Mouse (Mus musculus): Measurements from ENCODE around the gene Ece1. TPM values are rescaled to one million over a fixed set of nuclear protein-coding genes. Genes with fewer than 3 reads are reported as not detected.
A peak's percentile ranks its signal among the peaks of the same experiment; 100 is the strongest.

The Ece1 gene
- polyA plus RNA-seq, 1 experiment from 2014 or later = 20.1 TPM

- Histone ChIP-seq H3K4me3 (no peak overlapping the region), H3K4me2 (replicated peaks) (no peak overlapping the region), H3K9ac (no peak overlapping the region), H3K36me3 (no peaks in the 10 kb centered on the region), H3K27ac (no peak overlapping the region), H3K27me3 (peaks cover 9% of the 10 kb centered on the region), H3K9me3 (replicated peaks) (no peaks in the 10 kb centered on the region), H3K4me1 (peaks cover 14% of the 10 kb centered on the region)
- ATAC-seq (ENCODE audit: low FRiP score) = no peak
- WGBS = 98% methylated on average over 5 of the region's 5 CpGs
These were observed 48.5 kb downstream of the Ece1 start for GRCm38 (mm10) chr4:137910382-137911009.

GRCm38 (mm10) chr4:137911657-137912056 lies 49.6 kb downstream of the Ece1 start:
- H3K27ac ChIP-seq = no peak overlapping the region
- H3K4me2 ChIP-seq (replicated peaks) = no peak overlapping the region
- no peak overlapping the region for H3K4me3 ChIP-seq
- H3K27me3 ChIP-seq = peaks cover 9% of the 10 kb centered on the region
- ATAC-seq (ENCODE audit: low FRiP score) = no peak
- H3K9me3 ChIP-seq (replicated peaks) = no peaks in the 10 kb centered on the region
- H3K9ac ChIP-seq = no peak overlapping the region
- H3K4me1 ChIP-seq = peaks cover 13% of the 10 kb centered on the region
- 83% methylated on average over 8 of the region's 8 CpGs for WGBS
- H3K36me3 ChIP-seq = no peaks in the 10 kb centered on the region

DNA sequence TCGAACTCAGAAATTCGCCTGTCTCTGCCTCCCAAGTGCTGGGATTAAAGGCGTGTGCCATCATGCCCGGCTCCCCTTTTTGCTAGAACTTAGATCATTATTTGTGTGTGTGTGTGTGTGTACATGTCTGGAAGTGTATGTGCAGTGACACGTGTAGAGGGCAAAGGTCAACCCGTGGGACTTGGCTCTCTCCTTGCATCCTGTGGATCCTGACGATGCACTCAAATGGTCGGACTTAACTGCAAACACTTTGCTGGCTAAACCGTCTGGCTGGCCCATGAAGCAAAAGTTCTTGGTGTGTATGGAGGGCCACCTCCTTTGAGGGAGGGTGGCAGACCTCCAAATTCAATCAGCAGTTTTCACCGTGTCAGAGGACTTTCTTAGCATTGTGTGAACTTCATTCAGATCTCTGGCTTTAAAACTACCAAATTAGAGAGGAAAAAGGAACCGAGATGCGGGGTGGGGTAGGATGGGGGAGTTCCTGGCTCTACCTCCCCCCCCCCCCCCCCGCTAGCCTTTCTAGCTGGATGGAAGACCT lies 50.8 kb downstream of the Ece1 start:
- Histone ChIP-seq H3K9me3 (replicated peaks) (no peaks in the 10 kb centered on the region), H3K4me1 (peaks cover 23% of the 10 kb centered on the region), H3K27me3 (peaks cover 9% of the 10 kb centered on the region), H3K9ac (peak overlapping the region; percentile 67), H3K4me2 (replicated peaks) (peak overlapping the region; percentile 98), H3K27ac (no peak overlapping the region), H3K4me3 (peak overlapping the region; percentile 47; the same call in 1 of the 2 replicates), H3K36me3 (no peaks in the 10 kb centered on the region)
- 52% methylated on average over 13 of the region's 13 CpGs for WGBS
- ATAC-seq (ENCODE audit: low FRiP score) = no peak

- Histone ChIP-seq H3K27ac (no peak overlapping the region), H3K27me3 (peaks cover 9% of the 10 kb centered on the region), H3K9ac (peak overlapping the region; percentile 67), H3K4me2 (replicated peaks) (peak overlapping the region; percentile 98), H3K4me1 (peaks cover 29% of the 10 kb centered on the region), H3K36me3 (no peaks in the 10 kb centered on the region), H3K4me3 (peak overlapping the region; percentile 47), H3K9me3 (replicated peaks) (no peaks in the 10 kb centered on the region)
- ATAC-seq (ENCODE audit: low FRiP score) = peak; percentile 66
- WGBS = 3% methylated on average over 54 of the region's 54 CpGs
These were observed 51.5 kb downstream of the Ece1 start for GRCm38 (mm10) chr4:137913321-137914057.

GRCm38 (mm10) chr4:137917591-137917990 lies 55.6 kb downstream of the Ece1 start:
- H3K9ac ChIP-seq = peak overlapping the region; percentile 27; the same call in 1 of the 2 replicates
- H3K27ac ChIP-seq = no peak overlapping the region

DNA sequence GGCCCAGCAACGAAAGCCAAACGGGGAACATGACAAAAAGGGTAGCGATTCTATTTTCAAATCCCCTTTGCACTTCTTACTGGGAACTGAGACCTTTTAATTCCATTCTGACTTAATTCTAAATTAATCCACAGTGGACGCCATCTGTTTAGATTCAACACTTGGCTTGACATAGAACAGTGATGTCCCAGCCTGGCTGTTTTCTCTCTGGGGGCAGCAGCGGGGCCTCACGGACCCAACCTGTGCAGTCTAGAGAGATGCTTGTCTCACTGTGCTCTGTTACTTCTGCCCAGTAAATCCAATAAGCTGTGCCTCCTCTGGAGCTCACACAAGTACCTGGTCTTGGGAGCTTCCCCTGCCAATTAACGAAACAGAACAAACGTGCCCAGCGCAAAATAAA lies 56.5 kb downstream of the Ece1 start:
- no peaks in the 10 kb centered on the region for H3K9me3 ChIP-seq (replicated peaks)
- ATAC-seq (ENCODE audit: low FRiP score) = no peak
- H3K4me1 ChIP-seq = peaks cover 47% of the 10 kb centered on the region
- H3K4me2 ChIP-seq (replicated peaks) = no peak overlapping the region
- no peak overlapping the region for H3K4me3 ChIP-seq
- 69% methylated on average over 9 of the region's 9 CpGs for WGBS
- H3K27me3 ChIP-seq = peaks cover 9% of the 10 kb centered on the region
- no peak overlapping the region for H3K9ac ChIP-seq
- H3K27ac ChIP-seq = 0 out of 2 replicates have a peak overlapping the region, but pooled peaks have one; percentile 40
- H3K36me3 ChIP-seq = no peaks in the 10 kb centered on the region

More at GRCm38 (mm10) chr4:137917591-137917990, 55.6 kb downstream of the Ece1 start:
- no peaks in the 10 kb centered on the region for H3K9me3 ChIP-seq (replicated peaks)
- ATAC-seq (ENCODE audit: low FRiP score) = no peak
- 69% methylated on average over 6 of the region's 6 CpGs for WGBS
- peak overlapping the region; percentile 6; the same call in 1 of the 2 replicates for H3K4me2 ChIP-seq (replicated peaks)
- peaks cover 9% of the 10 kb centered on the region for H3K27me3 ChIP-seq
- H3K4me3 ChIP-seq = no peak overlapping the region
- H3K4me1 ChIP-seq = peaks cover 55% of the 10 kb centered on the region
- H3K36me3 ChIP-seq = no peaks in the 10 kb centered on the region

DNA sequence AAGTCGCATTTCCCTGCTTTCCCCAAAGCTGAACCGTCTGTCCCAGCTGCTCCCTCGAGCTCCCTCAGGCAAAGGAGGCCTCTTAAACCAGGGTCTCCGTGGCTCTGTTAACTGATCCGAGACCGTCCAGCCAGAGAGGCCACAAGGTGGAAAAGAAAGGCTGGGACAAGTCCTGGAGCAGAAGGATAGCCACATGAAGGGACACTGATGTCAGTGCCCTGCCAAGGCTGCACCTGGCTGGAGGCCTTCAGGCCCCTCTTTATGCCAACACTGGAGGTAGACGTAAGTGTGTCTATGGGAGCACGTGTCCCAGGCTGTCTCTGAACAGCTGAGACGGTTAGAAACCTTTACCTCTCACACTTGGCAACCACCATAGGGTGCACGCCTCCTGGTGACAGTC lies 57.1 kb downstream of the Ece1 start:
- 0 out of 2 replicates have a peak overlapping the region, but pooled peaks have one; percentile 19 for H3K9ac ChIP-seq
- H3K27ac ChIP-seq = no peak overlapping the region
- 61% methylated on average over 10 of the region's 10 CpGs for WGBS
- H3K4me2 ChIP-seq (replicated peaks) = no peak overlapping the region
- no peaks in the 10 kb centered on the region for H3K36me3 ChIP-seq
- no peak overlapping the region for H3K4me3 ChIP-seq
- peaks cover 42% of the 10 kb centered on the region for H3K4me1 ChIP-seq
- ATAC-seq (ENCODE audit: low FRiP score) = no peak
- H3K27me3 ChIP-seq = peaks cover 5% of the 10 kb centered on the region; the same call in 1 of the 2 replicates
- H3K9me3 ChIP-seq (replicated peaks) = no peaks in the 10 kb centered on the region

DNA sequence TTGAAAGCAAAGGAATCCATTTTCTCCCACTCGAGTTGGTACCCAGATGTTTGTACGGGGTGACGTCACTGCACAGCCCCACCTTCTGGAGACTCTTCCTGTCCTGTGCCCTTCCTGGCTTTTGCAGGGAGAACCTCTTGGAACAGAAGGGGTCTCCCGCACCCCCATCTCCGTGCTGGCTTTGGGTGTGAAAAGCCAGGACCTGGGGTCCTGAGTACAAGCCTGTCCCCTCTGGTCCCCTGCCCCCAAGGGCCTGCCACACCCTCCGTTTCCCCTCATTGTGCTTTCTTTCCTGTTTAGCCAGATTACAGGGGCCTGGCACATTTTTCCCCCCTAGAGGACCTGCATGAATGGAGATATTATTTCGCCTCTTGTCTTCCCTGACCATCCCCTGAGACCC lies 58.0 kb downstream of the Ece1 start:
- 0 out of 2 replicates have a peak overlapping the region, but pooled peaks have one; percentile 39 for H3K9ac ChIP-seq
- H3K4me1 ChIP-seq = peaks cover 42% of the 10 kb centered on the region
- WGBS = 47% methylated on average over 7 of the region's 7 CpGs
- H3K9me3 ChIP-seq (replicated peaks) = no peaks in the 10 kb centered on the region
- H3K4me2 ChIP-seq (replicated peaks) = peak overlapping the region; percentile 21; the same call in 1 of the 2 replicates
- no peaks in the 10 kb centered on the region for H3K36me3 ChIP-seq
- no peak for ATAC-seq (ENCODE audit: low FRiP score)
- no peak overlapping the region for H3K4me3 ChIP-seq
- peak overlapping the region; percentile 64 for H3K27ac ChIP-seq
- no peaks in the 10 kb centered on the region for H3K27me3 ChIP-seq

DNA sequence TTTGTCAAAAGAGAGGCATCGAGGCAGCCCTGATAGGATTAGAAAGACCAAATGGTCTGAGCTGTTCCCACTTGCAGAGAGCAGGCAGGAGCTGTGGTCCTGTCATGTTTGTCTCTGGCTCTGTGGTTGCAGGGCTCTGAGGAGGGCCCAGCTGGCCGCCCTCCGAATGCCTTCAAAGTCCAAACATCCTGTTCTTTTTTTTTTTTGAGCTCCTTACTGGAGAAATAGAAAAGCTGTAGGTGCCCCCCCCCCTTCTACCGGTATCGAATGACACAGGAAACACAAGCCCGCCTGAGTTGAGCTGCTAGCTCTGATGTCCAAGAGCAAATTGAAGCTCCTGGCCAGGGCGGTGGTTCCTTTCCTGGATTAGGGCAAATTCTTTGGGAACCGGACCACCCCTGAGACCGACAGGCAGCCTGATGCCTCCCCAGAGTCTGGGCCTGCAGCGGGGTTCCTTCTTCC lies 58.5 kb downstream of the Ece1 start:
- H3K27me3 ChIP-seq = no peaks in the 10 kb centered on the region
- peaks cover 42% of the 10 kb centered on the region for H3K4me1 ChIP-seq
- no peaks in the 10 kb centered on the region for H3K9me3 ChIP-seq (replicated peaks)
- H3K27ac ChIP-seq = peak overlapping the region; percentile 64
- ATAC-seq (ENCODE audit: low FRiP score) = no peak
- H3K36me3 ChIP-seq = no peaks in the 10 kb centered on the region
- peak overlapping the region; percentile 11; the same call in 1 of the 2 replicates for H3K4me2 ChIP-seq (replicated peaks)
- WGBS = 35% methylated on average over 10 of the region's 10 CpGs
- no peak overlapping the region for H3K4me3 ChIP-seq
- 0 out of 2 replicates have a peak overlapping the region, but pooled peaks have one; percentile 39 for H3K9ac ChIP-seq

DNA sequence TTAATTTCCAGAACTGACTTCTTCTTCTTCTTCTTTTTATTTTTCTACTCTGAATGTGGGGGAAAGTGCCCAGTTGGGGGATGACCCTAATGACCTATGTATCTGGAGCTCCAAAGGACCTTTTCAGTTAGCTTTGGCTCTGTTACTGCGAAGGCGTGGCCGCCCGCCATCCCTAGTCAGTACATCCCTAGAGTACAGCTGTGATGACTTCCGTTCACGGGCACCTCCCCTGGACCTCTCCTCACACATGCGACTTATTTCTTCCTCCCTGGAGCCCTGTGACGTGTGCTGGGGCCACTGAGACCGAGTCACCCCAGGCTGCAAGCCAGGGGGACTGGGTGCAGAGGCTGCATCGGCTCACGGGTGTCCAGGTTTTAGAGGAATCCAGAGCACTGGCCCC lies 59.5 kb downstream of the Ece1 start:
- peaks cover 42% of the 10 kb centered on the region for H3K4me1 ChIP-seq
- H3K27ac ChIP-seq = no peak overlapping the region
- 88% methylated on average over 11 of the region's 11 CpGs for whole genome bisulfite sequencing

GRCm38 (mm10) chr4:137923052-137923451 lies 61.0 kb downstream of the Ece1 start:
- H3K36me3 ChIP-seq = no peaks in the 10 kb centered on the region
- WGBS = 84% methylated on average over 15 of the region's 15 CpGs
- peaks cover 32% of the 10 kb centered on the region for H3K4me1 ChIP-seq
- no peak overlapping the region for H3K27ac ChIP-seq
- no peaks in the 10 kb centered on the region for H3K27me3 ChIP-seq
- no peak for ATAC-seq (ENCODE audit: low FRiP score)
- H3K4me3 ChIP-seq = no peak overlapping the region
- no peaks in the 10 kb centered on the region for H3K9me3 ChIP-seq (replicated peaks)
- no peak overlapping the region for H3K4me2 ChIP-seq (replicated peaks)
- no peak overlapping the region for H3K9ac ChIP-seq

More for the DNA sequence above, 59.5 kb downstream of the Ece1 start:
- no peaks in the 10 kb centered on the region for H3K27me3 ChIP-seq
- H3K9ac ChIP-seq = no peak overlapping the region
- no peaks in the 10 kb centered on the region for H3K36me3 ChIP-seq
- no peaks in the 10 kb centered on the region for H3K9me3 ChIP-seq (replicated peaks)
- ATAC-seq (ENCODE audit: low FRiP score) = no peak
- H3K4me3 ChIP-seq = no peak overlapping the region
- H3K4me2 ChIP-seq (replicated peaks) = no peak overlapping the region

DNA sequence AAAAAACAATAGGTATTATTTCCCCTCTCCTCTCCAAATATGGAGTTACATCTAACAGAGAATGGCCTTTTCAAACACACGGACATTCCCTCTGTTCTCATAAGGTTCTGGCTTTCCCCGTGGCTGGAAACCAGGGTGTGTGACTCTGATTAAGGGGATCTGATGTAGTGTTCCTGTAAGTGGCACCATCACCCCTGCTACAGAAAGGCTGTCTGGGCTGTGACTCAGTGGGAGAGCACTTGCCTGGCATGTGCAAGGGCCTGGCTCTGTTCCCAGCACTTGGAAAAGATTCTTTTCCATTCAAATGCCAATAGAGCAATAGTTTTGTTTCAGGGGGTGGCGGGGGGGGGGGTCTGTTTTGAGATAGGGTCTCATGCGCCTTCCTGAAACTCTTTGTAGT lies 63.1 kb downstream of the Ece1 start:
- Histone ChIP-seq H3K4me3 (no peak overlapping the region), H3K9ac (no peak overlapping the region), H3K36me3 (no peaks in the 10 kb centered on the region), H3K27me3 (no peaks in the 10 kb centered on the region), H3K4me1 (peaks cover 27% of the 10 kb centered on the region), H3K27ac (no peak overlapping the region), H3K4me2 (replicated peaks) (no peak overlapping the region), H3K9me3 (replicated peaks) (no peaks in the 10 kb centered on the region)
- no peak for ATAC-seq (ENCODE audit: low FRiP score)
- WGBS = 78% methylated on average over 4 of the region's 4 CpGs
